Mouse (Mus musculus): Measurements from ENCODE around the gene Pgam5.

DNA sequence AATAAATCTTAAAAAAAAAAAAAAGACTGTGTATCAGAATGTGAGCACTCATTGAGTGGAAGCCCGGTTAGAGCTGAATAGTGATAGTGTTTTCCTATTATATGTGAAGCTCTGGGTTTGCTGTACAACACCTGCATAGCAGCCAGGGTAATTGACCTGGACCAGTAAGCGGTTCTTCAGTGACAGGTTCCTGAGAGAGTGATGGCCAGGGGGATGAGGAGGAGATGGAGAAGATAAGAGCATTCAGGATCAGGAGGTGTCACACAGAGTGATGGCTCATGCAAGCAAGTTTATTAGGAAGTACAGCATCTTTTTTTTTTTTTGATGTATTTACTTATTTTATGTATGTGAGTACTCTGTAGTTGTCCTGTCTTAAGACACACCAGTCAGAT lies 17.4 kb upstream of the Pgam5 start:
- no peak for TF ChIP-seq POLR2A (IDR thresholded peaks at IDR 0.05; ENCODE audit: low read depth, low read length)
- TF ChIP-seq CTCF (IDR thresholded peaks at IDR 0.05; ENCODE audit: extremely low read depth, insufficient read length, insufficient replicate concordance, low read depth, low read length), result no peak

Data from small intestine, adult 2 months (tissue).